Mouse (Mus musculus) stomach, embryonic 16.5 days (tissue): ENCODE data around the gene Cep70. TPM values are rescaled to one million over a fixed set of nuclear protein-coding genes. Genes with fewer than 3 reads are reported as not detected.

ENCODE experiments used
- ATAC-seq: fragments of 200-750 bp; cut with Nextera tagmentation; 2 replicates; pipeline ENCODE4 v1.8.0; 2017; ENCODE audit warnings: moderate number of reproducible peaks, moderate TSS enrichment; ENCODE audit not compliant: insufficient read depth, low FRiP score
- H3K27ac ChIP-seq: fragments of 300-500 bp; sonication (generic); 2 replicates; pipeline ENCODE4 v1.5.1; 2014; ENCODE audit warnings: low read length
- H3K27me3 ChIP-seq: fragments of 300-500 bp; sonication (generic); 2 replicates; pipeline ENCODE4 v1.6.1; 2014; ENCODE audit warnings: low read length, control low read depth, mixed read lengths; ENCODE audit not compliant: control insufficient read depth, insufficient read depth
- H3K36me3 ChIP-seq: fragments of 300-500 bp; sonication (generic); 2 replicates; pipeline ENCODE4 v1.6.1; 2014; ENCODE audit warnings: low read length; ENCODE audit not compliant: control insufficient read depth, insufficient read depth
- H3K4me1 ChIP-seq: fragments of 300-500 bp; sonication (generic); 2 replicates; pipeline ENCODE4 v1.6.1; 2014; ENCODE audit warnings: low read length, control low read depth, mixed read lengths; ENCODE audit not compliant: control insufficient read depth, insufficient read depth
- H3K4me2 ChIP-seq: fragments of 300-500 bp; sonication (generic); 2 replicates; pipeline ENCODE4 v1.6.1; 2014; ENCODE audit warnings: low read depth, low read length, mixed read lengths
- H3K4me3 ChIP-seq: fragments of 300-500 bp; sonication (generic); replicated peaks from 2 replicates; pipeline ENCODE4 v1.5.1; 2014; ENCODE audit warnings: mild to moderate bottlenecking, low read length
- H3K9ac ChIP-seq: fragments of 300-500 bp; sonication (generic); 2 replicates; pipeline ENCODE4 v1.6.1; 2014; ENCODE audit warnings: low read length
- H3K9me3 ChIP-seq: fragments of 300-500 bp; sonication (generic); replicated peaks from 2 replicates; pipeline ENCODE4 v1.6.1; 2016; ENCODE audit warnings: low read length, control low read depth; ENCODE audit not compliant: control insufficient read depth
- WGBS: fragments of 180-500 bp; shearing (Covaris S2); extraction: QIAGEN DNeasy Blood & Tissue Kit; methylation state at CpG from one replicate; pipeline ENCODE4 v1.1.7; 2014; 5-methylcytosine and 5-hydroxymethylcytosine counted together
- polyA plus RNA-seq: library from polyadenylated mRNA; unstranded; fragments of >200 nt; fragmentation: Nextera tagmentation; extraction: Ambion mirVana; gene quantifications from 2 replicates; pipeline ENCODE4 v1.2.1, GENCODE M21; 2015

The Cep70 gene
- polyA plus RNA-seq, 1 experiment from 2014 or later = 23.9 TPM

GRCm38 (mm10) chr9:99336538-99336937, 93.4 kb downstream of the Cep70 start:
- 74% methylated on average over 4 of the region's 4 CpGs for WGBS
- no peak overlapping the region for H3K4me2 ChIP-seq
- no peak overlapping the region for H3K27ac ChIP-seq
- ATAC-seq = 0 out of 2 replicates have a peak, but pooled peaks have one; percentile 14
- no peaks in the 10 kb centered on the region for H3K27me3 ChIP-seq
- no peaks in the 10 kb centered on the region for H3K36me3 ChIP-seq
- H3K9ac ChIP-seq = no peak overlapping the region
- H3K4me3 ChIP-seq = no peak overlapping the region
- H3K9me3 ChIP-seq = no peaks in the 10 kb centered on the region
- no peaks in the 10 kb centered on the region for H3K4me1 ChIP-seq

- H3K9ac ChIP-seq = no peak overlapping the region
- no peak overlapping the region for H3K4me3 ChIP-seq
- ATAC-seq = no peak
- no peaks in the 10 kb centered on the region for H3K4me1 ChIP-seq
- no peak overlapping the region for H3K27ac ChIP-seq
- no peaks in the 10 kb centered on the region for H3K36me3 ChIP-seq
- H3K4me2 ChIP-seq = no peak overlapping the region
- H3K9me3 ChIP-seq = no peaks in the 10 kb centered on the region
- no peaks in the 10 kb centered on the region for H3K27me3 ChIP-seq
- WGBS = 96% methylated on average over 1 of the region's 1 CpGs
Observed at GRCm38 (mm10) chr9:99338293-99338692, 95.1 kb downstream of the Cep70 start.

- Histone ChIP-seq H3K9ac (no peak overlapping the region), H3K36me3 (no peaks in the 10 kb centered on the region), H3K27me3 (no peaks in the 10 kb centered on the region), H3K9me3 (no peaks in the 10 kb centered on the region), H3K4me2 (no peak overlapping the region), H3K4me1 (no peaks in the 10 kb centered on the region), H3K4me3 (no peak overlapping the region), H3K27ac (no peak overlapping the region)
- ATAC-seq = no peak
- 87% methylated on average over 1 of the region's 1 CpGs for WGBS
Observed at GRCm38 (mm10) chr9:99339182-99339581, 96.0 kb downstream of the Cep70 start.

GRCm38 (mm10) chr9:99340126-99340525, 97.0 kb downstream of the Cep70 start:
- H3K4me2 ChIP-seq = no peak overlapping the region
- no peak for ATAC-seq
- H3K27ac ChIP-seq = no peak overlapping the region
- no peaks in the 10 kb centered on the region for H3K36me3 ChIP-seq
- WGBS = 68% methylated on average over 12 of the region's 12 CpGs
- H3K27me3 ChIP-seq = no peaks in the 10 kb centered on the region
- no peak overlapping the region for H3K4me3 ChIP-seq
- H3K9me3 ChIP-seq = no peaks in the 10 kb centered on the region
- H3K4me1 ChIP-seq = no peaks in the 10 kb centered on the region
- no peak overlapping the region for H3K9ac ChIP-seq

DNA sequence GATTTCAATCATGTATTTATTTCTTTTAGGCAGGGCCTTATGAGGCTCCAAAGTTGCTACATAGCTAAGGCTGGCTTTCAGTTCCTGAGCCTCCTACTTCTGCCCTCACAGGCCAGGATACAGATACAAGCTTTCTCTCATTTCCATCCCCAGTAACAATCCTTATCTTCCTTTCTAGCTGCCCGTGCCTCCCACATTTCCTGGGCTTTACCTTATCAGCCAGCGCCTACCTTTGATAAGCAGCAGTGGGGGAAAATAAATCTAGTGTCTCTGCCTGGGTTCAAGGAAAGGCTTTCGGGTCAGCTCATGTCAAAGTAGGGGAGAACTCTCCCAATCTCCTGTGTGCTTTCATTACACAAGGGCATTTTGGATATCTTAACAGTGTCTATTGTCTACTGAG, 98.4 kb downstream of the Cep70 start:
- no peaks in the 10 kb centered on the region for H3K9me3 ChIP-seq
- H3K27me3 ChIP-seq = no peaks in the 10 kb centered on the region
- no peak overlapping the region for H3K9ac ChIP-seq
- H3K4me3 ChIP-seq = no peak overlapping the region
- no peaks in the 10 kb centered on the region for H3K4me1 ChIP-seq
- no peak overlapping the region for H3K27ac ChIP-seq
- ATAC-seq = no peak
- H3K4me2 ChIP-seq = no peak overlapping the region
- WGBS = 39% methylated on average over 3 of the region's 3 CpGs
- no peaks in the 10 kb centered on the region for H3K36me3 ChIP-seq

DNA sequence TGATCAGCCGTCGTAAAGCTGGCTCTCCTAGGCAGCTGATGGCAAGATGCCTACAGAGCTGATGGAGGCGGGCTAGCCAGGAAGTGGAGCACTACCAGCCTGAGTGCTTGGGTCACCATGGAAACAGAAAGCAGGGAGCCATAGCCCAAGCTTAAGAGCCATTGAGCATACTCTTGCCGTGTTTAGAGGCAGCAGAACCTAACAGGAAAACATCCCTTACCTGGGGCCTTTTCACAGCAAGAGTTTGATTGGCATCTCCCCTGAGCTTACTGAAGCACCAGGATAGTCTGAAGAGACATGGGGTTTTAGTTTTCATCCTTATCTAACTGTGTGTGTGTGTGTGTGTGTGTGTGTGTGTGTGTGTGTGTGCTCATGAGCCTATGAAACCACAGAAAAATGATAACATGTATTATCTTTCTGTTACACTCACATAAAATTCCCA, 102.2 kb downstream of the Cep70 start:
- WGBS = 34% methylated on average over 4 of the region's 4 CpGs
- no peak overlapping the region for H3K4me2 ChIP-seq
- no peak overlapping the region for H3K9ac ChIP-seq

More for the DNA sequence above, 102.2 kb downstream of the Cep70 start:
- H3K36me3 ChIP-seq = no peaks in the 10 kb centered on the region
- H3K9me3 ChIP-seq = no peaks in the 10 kb centered on the region
- no peaks in the 10 kb centered on the region for H3K4me1 ChIP-seq
- H3K27ac ChIP-seq = no peak overlapping the region
- ATAC-seq = no peak
- no peaks in the 10 kb centered on the region for H3K27me3 ChIP-seq
- H3K4me3 ChIP-seq = no peak overlapping the region

Other genes with a start within 250 kb of the Cep70 start
- 3.4 and 4.0 TPM in 2 replicates for gene Gm1123, start 207.7 kb upstream of the Cep70 start, polyA plus RNA-seq
- gene Pik3cb, start 102.7 kb upstream of the Cep70 start, polyA plus RNA-seq = 1.4 TPM in 2 replicates
- gene Faiml, start 6.1 kb upstream of the Cep70 start, polyA plus RNA-seq = not detected in 2 replicates
- 0.90 and 1.5 TPM in 2 replicates for gene Esyt3, start 115.2 kb downstream of the Cep70 start, polyA plus RNA-seq
- 8.4 and 9.5 TPM in 2 replicates for gene Mras, start 194.0 kb downstream of the Cep70 start, polyA plus RNA-seq
- 0.27 and 0.32 TPM in 2 replicates for gene Nme9, start 208.1 kb downstream of the Cep70 start, polyA plus RNA-seq